Mouse (Mus musculus): ENCODE data around the gene Casc3.

The Casc3 gene

DNA sequence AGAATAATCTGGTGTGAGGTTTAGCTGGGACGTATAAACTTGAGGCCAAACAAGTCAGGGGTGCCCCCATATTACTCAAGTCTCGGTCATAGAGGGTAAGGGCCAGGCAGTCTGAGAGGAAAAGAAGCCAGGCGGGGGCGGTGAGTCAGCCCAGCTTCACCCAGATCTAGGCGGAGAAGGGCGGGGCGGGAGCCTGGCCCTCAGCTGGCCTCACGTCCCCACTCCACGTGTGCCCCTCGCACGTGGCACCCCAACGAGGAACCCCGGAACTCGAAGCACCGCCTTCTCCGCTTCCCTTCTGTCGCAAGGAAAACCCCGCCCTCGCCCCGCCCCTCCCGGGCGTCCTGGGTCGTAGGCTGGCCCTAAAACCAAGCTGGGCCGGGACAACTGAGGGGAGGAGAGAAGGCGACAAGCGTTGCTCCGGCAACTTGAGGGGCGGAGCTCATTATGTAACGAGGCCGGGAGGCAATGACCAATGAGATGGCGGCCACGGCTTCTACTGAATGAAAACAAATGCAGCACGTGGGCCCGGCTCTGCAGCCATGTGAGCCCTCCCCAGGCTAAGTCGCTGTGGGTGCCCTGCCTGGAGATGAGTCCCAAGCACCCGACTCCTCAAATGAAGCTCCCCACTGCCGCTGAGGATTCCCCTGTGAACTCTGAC is 30.9 kb upstream of the Casc3 start:
- peak; percentile 100 for DNase-seq

- DNase-seq: no peak
These were observed 29.9 kb upstream of the Casc3 start, which contains the start of gene Nr1d1 for GRCm38 (mm10) chr11:98774582-98775347. TSS of gene Nr1d1 (minus strand) at chr11:98775333.

- DNase-seq: peak; percentile 100
These were observed 29.2 kb upstream of the Casc3 start for GRCm38 (mm10) chr11:98775348-98776051.

DNA sequence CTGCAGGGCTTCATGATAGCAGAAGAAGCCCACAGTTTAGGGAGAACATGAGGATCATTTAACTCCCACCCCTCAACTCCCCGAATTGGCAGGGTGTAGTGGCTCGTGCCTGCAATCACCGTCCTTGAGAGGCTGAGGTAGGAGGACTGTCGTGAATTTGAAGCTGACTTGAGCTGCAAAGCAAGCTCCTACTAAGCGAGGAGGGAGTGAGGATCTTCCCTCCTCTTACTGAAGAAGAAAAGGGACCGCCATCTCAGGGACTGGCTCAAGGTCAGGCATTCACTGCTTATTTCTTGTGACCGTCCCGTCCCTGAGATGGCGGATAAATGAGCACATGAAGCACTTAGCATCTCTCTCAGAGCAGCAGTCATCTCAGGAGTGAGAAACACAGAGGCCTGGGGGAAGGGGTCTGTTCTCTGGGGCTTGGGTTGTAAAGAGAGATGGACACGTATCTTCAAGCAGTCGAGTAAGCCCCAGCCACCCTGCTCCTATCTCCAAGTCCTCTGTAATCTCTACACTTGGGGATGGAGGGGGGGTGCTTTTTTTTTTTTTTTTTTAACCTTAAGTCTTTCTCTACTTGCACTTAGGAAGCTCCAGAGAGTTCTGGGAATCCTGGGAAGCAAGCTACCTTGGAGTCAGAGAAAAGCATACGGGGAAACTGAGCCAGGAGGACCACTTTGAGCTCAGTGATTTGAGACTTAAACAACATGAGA is 28.5 kb upstream of the Casc3 start:
- DNase-seq: no peak

DNA sequence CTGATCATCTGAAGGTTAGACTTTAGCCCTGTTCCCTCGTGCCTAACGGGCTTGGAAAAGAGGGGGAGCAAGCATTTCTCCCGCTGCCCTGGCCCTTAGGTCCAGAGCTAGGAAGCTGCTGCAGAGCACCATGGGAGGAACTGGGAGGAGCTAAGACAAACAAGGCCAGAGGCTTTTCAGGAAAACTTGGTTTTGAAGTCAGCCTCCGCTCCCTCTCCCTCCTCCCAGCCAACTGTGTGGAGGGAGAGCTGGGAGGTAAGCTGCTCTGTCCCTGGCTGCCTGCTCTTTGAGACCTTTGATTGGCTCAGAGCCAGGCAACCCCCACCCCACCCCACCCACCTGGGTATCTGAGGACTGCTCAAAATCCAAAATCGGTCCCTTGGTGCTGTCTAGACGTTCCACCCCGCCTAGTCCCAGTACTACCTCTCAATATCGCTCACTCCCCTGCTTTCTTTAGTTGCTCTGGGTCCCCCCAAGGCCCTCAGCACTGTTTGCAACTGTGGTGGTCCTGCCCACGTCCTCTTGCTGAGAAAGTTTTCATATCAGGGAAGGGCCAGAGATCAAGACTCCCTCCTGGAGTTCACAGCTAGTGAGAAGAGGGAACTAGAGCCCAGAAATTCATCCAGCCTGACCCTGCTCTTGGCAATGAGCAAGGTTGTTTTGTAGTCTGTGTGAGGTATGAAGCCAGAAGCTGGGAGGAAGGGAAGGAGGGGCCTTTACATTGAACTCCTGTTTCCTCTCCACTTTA is 27.7 kb upstream of the Casc3 start:
- DNase-seq: peak; percentile 92

- no peak for DNase-seq
These were observed 26.8 kb upstream of the Casc3 start for GRCm38 (mm10) chr11:98777888-98778287.

- DNase-seq: peak; percentile 63
These were observed 22.7 kb upstream of the Casc3 start for GRCm38 (mm10) chr11:98781851-98782512.

GRCm38 (mm10) chr11:98782651-98783235 is 22.0 kb upstream of the Casc3 start:
- DNase-seq: no peak

GRCm38 (mm10) chr11:98783236-98783696 is 21.4 kb upstream of the Casc3 start:
- peak; percentile 100 for DNase-seq

GRCm38 (mm10) chr11:98784139-98784538 is 20.6 kb upstream of the Casc3 start:
- no peak for DNase-seq

- DNase-seq: no peak
These were observed 19.5 kb upstream of the Casc3 start for GRCm38 (mm10) chr11:98785214-98785613.

- peak; percentile 89 for DNase-seq
These were observed 18.9 kb upstream of the Casc3 start for GRCm38 (mm10) chr11:98785772-98786281.

GRCm38 (mm10) chr11:98786359-98787214 is 18.1 kb upstream of the Casc3 start:
- peak; percentile 100 for DNase-seq

- no peak for DNase-seq
These were observed 17.5 kb upstream of the Casc3 start for GRCm38 (mm10) chr11:98787229-98787628.

DNA sequence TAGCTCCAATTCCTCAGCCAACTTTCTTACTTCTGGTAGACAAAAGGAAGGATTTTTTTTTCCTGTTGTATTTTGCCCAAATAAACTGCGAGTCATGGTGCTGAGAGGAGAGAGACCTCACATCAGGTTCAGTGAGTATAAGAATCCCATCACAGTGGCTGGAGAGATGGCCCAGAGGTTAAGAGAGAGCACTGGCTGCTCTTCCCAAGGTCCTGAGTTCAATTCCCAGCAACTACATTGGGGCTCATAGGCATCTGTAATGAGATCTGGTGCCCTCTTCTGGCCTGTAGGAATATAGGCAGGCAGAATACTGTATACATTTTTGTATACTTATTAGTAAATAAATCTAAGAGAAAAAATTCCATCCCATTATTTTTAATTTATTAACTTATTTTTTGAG is 17.0 kb upstream of the Casc3 start:
- no peak for DNase-seq

- no peak for DNase-seq
These were observed 16.6 kb upstream of the Casc3 start for GRCm38 (mm10) chr11:98788139-98788538.

- peak; percentile 96 for DNase-seq
These were observed 16.0 kb upstream of the Casc3 start for GRCm38 (mm10) chr11:98788550-98789218.

DNA sequence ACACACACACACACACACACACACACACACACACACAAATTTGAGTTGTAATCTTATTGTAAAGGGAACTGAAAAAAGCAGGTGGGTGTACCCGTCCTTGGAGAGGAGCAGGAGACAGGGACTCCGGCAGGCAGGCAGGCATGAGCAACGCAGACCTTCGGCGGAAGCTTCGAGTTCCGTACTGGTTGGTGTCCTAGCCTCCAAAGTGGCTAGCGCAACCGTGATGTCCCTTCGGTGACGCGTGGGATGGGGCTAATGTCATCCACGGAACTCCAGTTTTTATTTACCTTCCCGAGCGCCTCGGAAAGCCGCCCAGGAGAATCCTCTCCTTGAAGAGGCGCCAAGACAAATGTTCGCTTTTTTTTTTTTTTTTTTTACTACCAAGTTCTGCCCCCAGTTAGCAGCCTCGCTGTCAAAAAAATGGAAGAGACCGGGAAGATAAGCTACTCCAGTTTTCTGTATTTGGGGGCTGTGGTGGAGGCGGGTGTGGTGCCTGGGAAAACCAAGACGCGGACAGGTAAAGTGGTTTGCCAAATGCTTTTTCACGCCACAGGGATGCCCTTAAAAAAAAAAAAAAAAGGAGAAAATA is 15.4 kb upstream of the Casc3 start:
- peak; percentile 52 for DNase-seq

GRCm38 (mm10) chr11:98789824-98790223 is 14.9 kb upstream of the Casc3 start:
- DNase-seq: no peak
